13 mouse cellular contexts compared by ENCODE assay signal in genomic region chr6:72488850-72489249, GRCm38 (mm10). TPM values are rescaled to one million over a fixed set of nuclear protein-coding genes. Genes with fewer than 3 reads are reported as not detected.
DNase-seq lines count a peak whose midpoint lies in the region; ATAC-seq lines count a peak whose summit lies in the region.
"Had no signal": no experiment of that assay in that cellular context is flagged by ENCODE, and none has a peak within 500 bp of the region (broad histone marks: within the 10 kb centered on the region; RNA-seq: fewer than 3 reads in every experiment).

No protein-coding gene starts in this region.

- H3K4me3 ChIP-seq in kidney, embryonic 16.5 days (ENCODE audit: low read length), result no peak overlapping the region
- H3K4me3 ChIP-seq: embryonic facial prominence, embryonic 10.5 days; stomach, embryonic 15.5 days had no signal

- no peak for ATAC-seq in kidney, embryonic 16.5 days (ENCODE audit: low FRiP score, low TSS enrichment)

- H3K4me1 ChIP-seq in kidney, embryonic 16.5 days (ENCODE audit: insufficient read depth, low read length), result peaks cover 10% of the 10 kb centered on the region
- H3K4me1 ChIP-seq: stomach, embryonic 15.5 days had no signal

- H3K27me3 ChIP-seq in kidney, embryonic 16.5 days (ENCODE audit: insufficient read depth, low read length), result no peaks in the 10 kb centered on the region
- H3K27me3 ChIP-seq: stomach, embryonic 15.5 days had no signal

- H3K4me2 ChIP-seq in kidney, embryonic 16.5 days (replicated peaks; ENCODE audit: low read depth, low read length), result no peak overlapping the region
- H3K4me2 ChIP-seq: stomach, embryonic 15.5 days had no signal

- no peak overlapping the region for H3K9ac ChIP-seq in kidney, embryonic 16.5 days (replicated peaks; ENCODE audit: low read length)
- H3K9ac ChIP-seq: stomach, embryonic 15.5 days had no signal

- peak; percentile 46 for DNase-seq in kidney, adult 18-20 months
- peak; percentile 58 for DNase-seq in MN1 (ENCODE audit: low spot score)
- peak; percentile 68 for DNase-seq in heart, adult 8-10 months (ENCODE audit: low spot score)
- peak; percentile 53 for DNase-seq in heart, postnatal 25 days (ENCODE audit: low spot score)
- no peak for DNase-seq in cerebellum, adult 9-10 months
- no peak for DNase-seq in left cerebral cortex, adult 8-10 months (ENCODE audit: low spot score in 2 of 2)
- no peak for DNase-seq in left cerebral cortex, adult 9 months (ENCODE audit: low spot score in 2 of 2)
- DNase-seq: liver; right cerebral cortex, postnatal 4 days; thymus, postnatal 14 days had no signal

- no peaks in the 10 kb centered on the region for H3K9me3 ChIP-seq in kidney, embryonic 16.5 days (ENCODE audit: low read length)
- H3K9me3 ChIP-seq: embryonic facial prominence, embryonic 10.5 days; stomach, embryonic 15.5 days had no signal

- no peaks in the 10 kb centered on the region for H3K36me3 ChIP-seq in kidney, embryonic 16.5 days (ENCODE audit: insufficient read depth, low read length)
- H3K36me3 ChIP-seq: embryonic facial prominence, embryonic 10.5 days; stomach, embryonic 15.5 days had no signal

- WGBS in kidney, embryonic 16.5 days, result 35% methylated on average over 3 of the region's 3 CpGs

- H3K27ac ChIP-seq in kidney, embryonic 16.5 days (ENCODE audit: low read length), result no peak overlapping the region
- H3K27ac ChIP-seq: embryonic facial prominence, embryonic 10.5 days; stomach, embryonic 15.5 days had no signal

- intact Hi-C loops in heart, postnatal 25 days (cut with DNase I), result loop anchor here (2.0 kb wide), 1 partner anchor 48 kb away; no protein-coding TSS in a partner anchor

RNA-seq across cellular contexts. Expression of gene Sh2d6, which starts 32.7 kb away (rescaled TPM):
- polyA plus RNA-seq in kidney, embryonic 16.5 days (2015; fragmentation: Nextera tagmentation; extraction: Ambion mirVana), result 0.17 TPM in 1 of 2 replicates, not detected in the other
- total RNA-seq in heart, adult 8-10 months (2022), result not detected
- not detected for total RNA-seq in heart, postnatal 25 days (2021)
- total RNA-seq in left cerebral cortex, adult 8-10 months (2022), result 1 to 10 TPM in 2 of 4 experiments, under 1 TPM in 2; 0.59 to 1.7 (median 1.2) TPM

RNA-seq across cellular contexts. Expression of gene Mat2a, which starts 49.5 kb away (rescaled TPM):
- 456 and 460 TPM in 2 replicates for polyA plus RNA-seq in kidney, embryonic 16.5 days (2015; fragmentation: Nextera tagmentation; extraction: Ambion mirVana)
- 100 to 1,000 TPM; 112 to 150 (median 119) TPM for total RNA-seq in heart, adult 8-10 months (2022)
- total RNA-seq in heart, postnatal 25 days (2021), result 100 to 1,000 TPM; 106 to 141 TPM
- total RNA-seq in left cerebral cortex, adult 8-10 months (2022), result 100 to 1,000 TPM; 148 to 178 (median 163) TPM

RNA-seq across cellular contexts. Expression of gene Capg, which starts 55.3 kb away (rescaled TPM):
- polyA plus RNA-seq in kidney, embryonic 16.5 days (2015; fragmentation: Nextera tagmentation; extraction: Ambion mirVana), result 83.1 and 94.3 TPM in 2 replicates
- total RNA-seq in heart, adult 8-10 months (2022), result 10 to 100 TPM in 1 of 4 experiments, 1 to 10 TPM in 3; 7.5 to 11.8 (median 9.2) TPM
- total RNA-seq in heart, postnatal 25 days (2021), result 1 to 10 TPM; 6.5 to 8.7 TPM
- total RNA-seq in left cerebral cortex, adult 8-10 months (2022), result 10 to 100 TPM in 2 of 4 experiments, 1 to 10 TPM in 2; 2.9 to 16.9 (median 10.0) TPM

Comparison
In these comparisons a context has a peak if more than half of its experiments do, and no peak if none do; other contexts are left out.
1. DNase-seq: peak in kidney, adult 18-20 months (single experiment), MN1 (single experiment), heart, adult 8-10 months (single experiment) and heart, postnatal 25 days (single experiment); none in cerebellum, adult 9-10 months (single experiment), left cerebral cortex, adult 8-10 months (0 of 2) and left cerebral cortex, adult 9 months (0 of 2).